11 mouse cellular contexts compared by ENCODE assay signal in the genomic region with DNA sequence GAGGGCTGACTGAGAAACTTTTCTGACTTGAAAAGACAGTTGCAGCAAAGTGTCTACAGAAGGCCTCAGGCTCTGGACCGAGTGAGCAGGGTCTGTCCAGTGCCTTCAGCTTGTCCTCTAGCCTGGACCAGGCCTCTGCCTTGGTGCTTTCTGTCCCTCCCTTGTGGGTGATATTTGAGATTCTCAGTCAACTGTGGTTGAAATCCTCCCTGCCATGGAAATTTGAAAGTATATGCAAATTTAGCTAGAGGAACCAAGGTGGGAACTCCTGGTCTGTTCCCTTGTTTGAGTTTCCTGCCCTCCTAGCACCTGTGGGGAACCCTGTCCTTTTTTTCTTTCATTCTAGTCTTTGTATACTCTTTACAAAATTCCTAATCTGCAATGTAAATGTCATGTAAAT. TPM values are rescaled to one million over a fixed set of nuclear protein-coding genes. Genes with fewer than 3 reads are reported as not detected.
"Had no signal": no experiment of that assay in that cellular context is flagged by ENCODE, and none has a peak within 500 bp of the region (broad histone marks: within the 10 kb centered on the region; RNA-seq: fewer than 3 reads in every experiment).

No protein-coding gene starts in this region.

- H3K27me3 ChIP-seq: lung, embryonic 15.5 days had no signal

- DNase-seq: kidney, adult 11 months; kidney, postnatal 14 days; lung, postnatal 14 days; right cerebral cortex, postnatal 14 days had no signal

- H3K4me3 ChIP-seq: left cerebral cortex, adult 2 months; limb, embryonic 12.5 days; liver, embryonic 12.5 days; lung, embryonic 15.5 days; megakaryocyte, embryonic 14.5 days; midbrain, embryonic 12.5 days had no signal

- H3K36me3 ChIP-seq: limb, embryonic 12.5 days; liver, embryonic 12.5 days; lung, embryonic 15.5 days; midbrain, embryonic 12.5 days had no signal

- H3K4me2 ChIP-seq: limb, embryonic 12.5 days; liver, embryonic 12.5 days; lung, embryonic 15.5 days; midbrain, embryonic 12.5 days had no signal

- H3K27ac ChIP-seq: left cerebral cortex, adult 2 months; limb, embryonic 12.5 days; liver, embryonic 12.5 days; lung, embryonic 15.5 days; macrophage; midbrain, embryonic 12.5 days had no signal

- H3K9me3 ChIP-seq: limb, embryonic 12.5 days; liver, embryonic 12.5 days; lung, embryonic 15.5 days; megakaryocyte, embryonic 14.5 days; midbrain, embryonic 12.5 days had no signal

- ATAC-seq: liver, embryonic 12.5 days had no signal

- H3K9ac ChIP-seq: limb, embryonic 12.5 days; liver, embryonic 12.5 days; lung, embryonic 15.5 days; midbrain, embryonic 12.5 days had no signal

- H3K4me1 ChIP-seq: liver, embryonic 12.5 days; midbrain, embryonic 12.5 days had no signal

RNA-seq across cellular contexts. Expression of gene Il17rb, which starts 6.3 kb away (rescaled TPM):
- polyA plus RNA-seq: macrophage had no signal
